Mouse (Mus musculus): ENCODE data around the gene Lgr6. TPM values are rescaled to one million over a fixed set of nuclear protein-coding genes. Genes with fewer than 3 reads are reported as not detected.

Lgr6 gene
- polyA plus RNA-seq, 1 experiment, result not detected

GRCm38 (mm10) chr1:134947590-134947989 lies 157.5 kb downstream of the Lgr6 start:
- 89% methylated on average over 7 of the region's 7 CpGs for WGBS
- H3K27ac ChIP-seq (ENCODE audit: control insufficient read depth, insufficient read depth, low read depth, low read length, poor library complexity), result no peak overlapping the region
- TF ChIP-seq POLR2A (IDR thresholded peaks at IDR 0.05; ENCODE audit: borderline replicate concordance, control insufficient read depth, low read depth, low read length), result no peak
- no peak for TF ChIP-seq CTCF (IDR thresholded peaks at IDR 0.05; ENCODE audit: control insufficient read depth, insufficient read depth, low read length)
- H3K4me1 ChIP-seq (ENCODE audit: control insufficient read depth, insufficient read depth, low read length), result no peaks in the 10 kb centered on the region
- no peak overlapping the region for H3K4me3 ChIP-seq (replicated peaks; ENCODE audit: control insufficient read depth, low read depth, low read length)

GRCm38 (mm10) chr1:134942898-134943297 lies 162.2 kb downstream of the Lgr6 start:
- Histone ChIP-seq H3K4me1 (ENCODE audit: control insufficient read depth, insufficient read depth, low read length) (no peaks in the 10 kb centered on the region; the same call in 1 of the 2 replicates), H3K27ac (ENCODE audit: control insufficient read depth, insufficient read depth, low read depth, low read length, poor library complexity) (no peak overlapping the region), H3K4me3 (replicated peaks; ENCODE audit: control insufficient read depth, low read depth, low read length) (no peak overlapping the region)
- TF ChIP-seq CTCF (IDR thresholded peaks at IDR 0.05; ENCODE audit: control insufficient read depth, insufficient read depth, low read length) (no peak), POLR2A (IDR thresholded peaks at IDR 0.05; ENCODE audit: borderline replicate concordance, control insufficient read depth, low read depth, low read length) (no peak)
- 80% methylated on average over 2 of the region's 2 CpGs for whole genome bisulfite sequencing

GRCm38 (mm10) chr1:134940863-134941262 lies 164.2 kb downstream of the Lgr6 start:
- Histone ChIP-seq H3K4me3 (replicated peaks; ENCODE audit: control insufficient read depth, low read depth, low read length) (no peak overlapping the region), H3K27ac (ENCODE audit: control insufficient read depth, insufficient read depth, low read depth, low read length, poor library complexity) (no peak overlapping the region), H3K4me1 (ENCODE audit: control insufficient read depth, insufficient read depth, low read length) (no peaks in the 10 kb centered on the region; the same call in 1 of the 2 replicates)
- TF ChIP-seq POLR2A (IDR thresholded peaks at IDR 0.05; ENCODE audit: borderline replicate concordance, control insufficient read depth, low read depth, low read length), result no peak
- no peak for TF ChIP-seq CTCF (IDR thresholded peaks at IDR 0.05; ENCODE audit: control insufficient read depth, insufficient read depth, low read length)
- 79% methylated on average over 4 of the region's 4 CpGs for WGBS

- WGBS, result 83% methylated on average over 1 of the region's 1 CpGs
Measured at GRCm38 (mm10) chr1:134938233-134938632, 166.8 kb downstream of the Lgr6 start.

GRCm38 (mm10) chr1:134936335-134936734 lies 168.7 kb downstream of the Lgr6 start:
- no peak overlapping the region for H3K4me3 ChIP-seq (replicated peaks; ENCODE audit: control insufficient read depth, low read depth, low read length)
- H3K27ac ChIP-seq (ENCODE audit: control insufficient read depth, insufficient read depth, low read depth, low read length, poor library complexity), result no peak overlapping the region
- TF ChIP-seq CTCF (IDR thresholded peaks at IDR 0.05; ENCODE audit: control insufficient read depth, insufficient read depth, low read length), result no peak
- TF ChIP-seq POLR2A (IDR thresholded peaks at IDR 0.05; ENCODE audit: borderline replicate concordance, control insufficient read depth, low read depth, low read length), result no peak
- H3K4me1 ChIP-seq (ENCODE audit: control insufficient read depth, insufficient read depth, low read length), result no peaks in the 10 kb centered on the region; the same call in 1 of the 2 replicates
- WGBS, result 88% methylated on average over 6 of the region's 6 CpGs

More at GRCm38 (mm10) chr1:134938233-134938632, 166.8 kb downstream of the Lgr6 start:
- no peak for TF ChIP-seq CTCF (IDR thresholded peaks at IDR 0.05; ENCODE audit: control insufficient read depth, insufficient read depth, low read length)
- no peak for TF ChIP-seq POLR2A (IDR thresholded peaks at IDR 0.05; ENCODE audit: borderline replicate concordance, control insufficient read depth, low read depth, low read length)
- Histone ChIP-seq H3K4me3 (replicated peaks; ENCODE audit: control insufficient read depth, low read depth, low read length) (no peak overlapping the region), H3K27ac (ENCODE audit: control insufficient read depth, insufficient read depth, low read depth, low read length, poor library complexity) (no peak overlapping the region), H3K4me1 (ENCODE audit: control insufficient read depth, insufficient read depth, low read length) (no peaks in the 10 kb centered on the region; the same call in 1 of the 2 replicates)

Other genes starting within 250 kb of the Lgr6 start
- gene Ppp1r12b, start 149.3 kb downstream of the Lgr6 start, polyA plus RNA-seq (2011; ENCODE audit: insufficient read depth, insufficient read length, low replicate concordance, missing spikeins), result 7.8 and 17.8 TPM in 2 replicates
- gene Ube2t, start 142.7 kb downstream of the Lgr6 start, polyA plus RNA-seq (2011; ENCODE audit: insufficient read depth, insufficient read length, low replicate concordance, missing spikeins), result 45.2 and 49.1 TPM in 2 replicates
- 17.0 and 27.6 TPM in 2 replicates for gene Ptpn7, start 27.4 kb upstream of the Lgr6 start, polyA plus RNA-seq (2011; ENCODE audit: insufficient read depth, insufficient read length, low replicate concordance, missing spikeins)
- gene Arl8a, start 41.5 kb upstream of the Lgr6 start, polyA plus RNA-seq (2011; ENCODE audit: insufficient read depth, insufficient read length, low replicate concordance, missing spikeins), result 22.5 and 44.9 TPM in 2 replicates
- 0.67 TPM in 1 of 2 replicates, not detected in the other for gene Gpr37l1, start 62.4 kb upstream of the Lgr6 start, polyA plus RNA-seq (2011; ENCODE audit: insufficient read depth, insufficient read length, low replicate concordance, missing spikeins)
- not detected in 2 replicates for gene Elf3, start 153.3 kb upstream of the Lgr6 start, polyA plus RNA-seq (2011; ENCODE audit: insufficient read depth, insufficient read length, low replicate concordance, missing spikeins)
- gene Rnpep, start 178.8 kb upstream of the Lgr6 start, polyA plus RNA-seq (2011; ENCODE audit: insufficient read depth, insufficient read length, low replicate concordance, missing spikeins), result 17.9 and 33.0 TPM in 2 replicates
- gene Timm17a, start 208.5 kb upstream of the Lgr6 start, polyA plus RNA-seq (2011; ENCODE audit: insufficient read depth, insufficient read length, low replicate concordance, missing spikeins), result 30.9 and 32.7 TPM in 2 replicates
- not detected in 2 replicates for gene Lmod1, start 219.5 kb upstream of the Lgr6 start, polyA plus RNA-seq (2011; ENCODE audit: insufficient read depth, insufficient read length, low replicate concordance, missing spikeins)